Mouse (Mus musculus) gastrocnemius, postnatal 10 days (tissue): ENCODE data around the gene Idi2. TPM values are rescaled to one million over a fixed set of nuclear protein-coding genes. Genes with fewer than 3 reads are reported as not detected.
"Not testable (repeated sequence)": the region's sequence is repeated elsewhere in the genome, so short reads cannot be mapped to it uniquely, and the experiment has no call there.

Source experiments
- DNase-seq: peaks from one replicate; pipeline ENCODE4 v3.0.0; 2021; ENCODE audit warnings: mixed read lengths
- long read RNA-seq, 2 experiments: library from polyadenylated mRNA; stranded (forward); transcript quantifications; one replicate each; pipeline ENCODE4 v2.0.0; 2021
- total RNA-seq, 2 experiments: library from RNA; stranded (reverse); gene quantifications; 2 replicates each; pipeline ENCODE4 v1.2.3; 2021

Gene Idi2
- total RNA-seq = not detected
- long read RNA-seq, experiment 1 = 0 reads
- long read RNA-seq, experiment 2 = 0 reads

DNA sequence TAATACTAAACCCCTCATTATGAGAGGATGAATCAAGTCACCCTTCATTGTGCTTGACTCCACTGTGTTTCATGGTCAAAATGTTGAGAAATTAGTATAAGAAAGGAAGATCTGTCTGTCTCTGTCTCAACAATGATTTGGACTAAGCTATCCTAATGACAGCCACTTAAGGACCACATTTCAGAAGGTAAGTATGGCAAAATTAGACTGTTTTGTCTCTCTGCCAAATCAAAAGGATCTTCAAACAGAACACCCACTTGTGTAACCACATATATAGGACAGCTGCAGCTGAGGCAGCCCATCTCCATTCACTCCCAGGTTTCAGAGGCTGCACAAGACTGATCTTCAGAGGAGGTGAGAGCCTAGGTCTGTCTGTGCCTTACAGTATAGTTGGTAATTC, at the start of gene Idi2:
Gene Idi2, plus strand, starts transcription at position 301 of the 400 bp plus-strand sequence.
- DNase-seq = not testable (repeated sequence)

DNA sequence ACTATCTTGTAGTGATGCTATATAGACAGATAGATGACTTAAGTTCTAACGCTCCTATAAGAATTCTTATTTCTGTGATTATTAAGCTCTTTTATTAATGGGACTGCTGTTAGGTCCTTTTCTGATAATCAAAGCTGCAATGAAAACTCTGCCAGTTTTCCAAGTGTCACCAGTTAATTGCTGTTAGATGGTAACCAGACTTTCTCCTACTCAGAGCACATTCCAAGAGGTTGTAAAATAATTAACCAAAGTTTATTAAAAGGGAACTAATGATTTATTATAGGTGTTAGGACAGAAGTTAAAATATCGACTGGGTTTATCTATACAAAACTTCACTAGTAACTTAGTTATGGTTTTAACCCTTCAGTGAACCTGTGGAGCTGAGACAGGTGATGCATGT, 46.7 kb upstream of the Idi2 start:
- DNase-seq = not testable (repeated sequence)

DNA sequence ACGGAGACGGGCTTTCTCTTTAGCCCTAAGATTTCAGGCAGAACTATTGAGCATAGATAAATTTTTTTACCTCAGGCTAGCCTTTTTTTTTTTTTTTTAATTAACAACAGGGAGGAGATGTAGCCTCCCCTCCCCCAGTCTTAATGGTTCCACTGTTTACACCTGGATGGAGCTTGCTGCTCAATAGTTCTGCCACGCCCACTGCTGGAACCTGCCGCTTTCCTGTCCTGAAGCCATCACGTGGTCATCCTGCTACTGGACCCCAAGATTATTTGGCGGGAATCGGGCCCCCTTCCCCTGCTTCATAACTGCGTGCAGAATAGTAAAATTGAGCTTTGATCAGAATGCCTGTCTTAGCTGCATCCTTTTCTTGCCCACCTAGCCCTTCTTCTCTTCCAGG, 38.8 kb upstream of the Idi2 start:
- DNase-seq = not testable (repeated sequence)

DNA sequence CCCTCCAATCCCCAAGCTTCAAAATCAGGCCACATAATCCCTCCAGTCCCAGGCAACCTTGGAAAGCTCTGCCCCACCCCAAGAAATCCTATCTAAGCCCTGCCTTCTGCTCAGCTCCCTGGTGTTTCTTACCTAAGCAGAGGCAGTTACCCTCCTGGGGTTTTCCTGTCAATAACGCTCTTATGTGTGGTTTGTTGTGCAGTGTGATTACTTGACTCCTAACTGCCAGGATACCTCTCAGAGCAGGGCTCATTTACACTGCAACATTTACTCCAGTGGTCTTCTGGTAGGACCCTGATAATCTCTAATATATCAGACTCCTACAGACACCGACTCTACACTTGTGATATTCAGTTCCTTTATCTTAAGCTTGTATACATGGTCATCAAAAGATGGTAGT, 19.2 kb upstream of the Idi2 start:
- no peak for DNase-seq

DNA sequence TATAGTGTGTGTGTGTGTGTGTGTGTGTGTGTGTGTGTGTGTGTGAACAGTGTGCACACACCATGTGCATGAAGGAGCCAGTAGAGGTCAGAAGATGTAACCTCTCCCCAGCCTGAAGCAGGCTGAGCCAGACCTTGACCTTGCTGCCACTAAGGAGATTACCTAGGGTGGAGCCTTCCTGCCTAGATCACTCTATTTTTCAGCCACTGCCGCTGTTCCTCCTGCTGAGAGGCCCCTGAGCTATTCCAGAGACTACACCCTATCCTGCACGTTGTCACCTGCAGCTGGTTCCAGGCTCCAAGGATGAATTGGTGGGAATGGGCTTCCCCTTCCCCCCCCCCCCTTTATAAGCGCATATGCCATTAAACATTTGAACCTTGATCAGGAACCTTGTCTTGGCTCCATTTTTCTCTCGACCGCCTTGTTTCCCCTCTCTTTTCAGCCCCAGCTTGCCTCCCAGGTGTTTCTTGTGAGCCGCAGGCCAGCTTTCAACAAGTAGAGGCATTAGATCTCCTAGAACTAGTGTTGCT, 15.0 kb upstream of the Idi2 start:
- DNase-seq = not testable (repeated sequence)

DNA sequence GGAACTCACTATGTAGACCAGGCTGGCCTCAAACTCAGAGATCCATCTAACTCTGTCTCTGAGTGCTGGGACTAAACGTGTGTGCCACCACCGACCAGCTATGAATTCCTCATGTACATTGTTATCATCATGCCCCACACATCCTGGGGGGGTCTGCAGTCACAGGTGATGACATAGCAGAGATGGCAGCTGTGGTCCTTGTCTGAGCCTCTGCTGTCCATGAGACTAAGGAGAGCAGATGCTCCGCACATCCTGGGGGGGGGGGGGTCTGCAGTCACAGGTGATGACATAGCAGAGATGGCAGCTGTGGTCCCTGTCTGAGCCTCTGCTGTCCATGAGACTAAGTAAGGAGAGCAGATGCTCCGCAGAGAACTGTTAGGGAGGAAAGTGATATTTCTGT, 11.6 kb upstream of the Idi2 start:
- not testable (repeated sequence) for DNase-seq

DNA sequence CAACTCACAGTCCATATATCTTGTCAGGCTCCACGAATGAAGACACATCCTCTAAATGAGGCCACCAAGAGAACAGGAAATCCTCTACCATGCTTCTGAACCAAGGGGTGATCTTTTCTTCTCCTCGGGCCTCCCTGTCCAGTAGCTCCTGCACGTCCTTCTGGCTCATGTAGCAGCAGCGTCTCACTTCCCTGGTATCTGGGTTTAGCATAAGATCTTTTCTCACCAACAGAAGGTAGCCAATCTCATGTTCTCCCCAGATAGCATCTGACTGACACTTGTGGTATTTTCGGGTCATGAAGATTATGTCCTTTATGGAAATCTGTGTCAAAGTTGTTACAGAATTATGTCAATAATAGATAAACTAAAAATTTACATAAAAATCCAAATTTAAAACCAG, 11.0 kb upstream of the Idi2 start:
- DNase-seq = not testable (repeated sequence)

DNA sequence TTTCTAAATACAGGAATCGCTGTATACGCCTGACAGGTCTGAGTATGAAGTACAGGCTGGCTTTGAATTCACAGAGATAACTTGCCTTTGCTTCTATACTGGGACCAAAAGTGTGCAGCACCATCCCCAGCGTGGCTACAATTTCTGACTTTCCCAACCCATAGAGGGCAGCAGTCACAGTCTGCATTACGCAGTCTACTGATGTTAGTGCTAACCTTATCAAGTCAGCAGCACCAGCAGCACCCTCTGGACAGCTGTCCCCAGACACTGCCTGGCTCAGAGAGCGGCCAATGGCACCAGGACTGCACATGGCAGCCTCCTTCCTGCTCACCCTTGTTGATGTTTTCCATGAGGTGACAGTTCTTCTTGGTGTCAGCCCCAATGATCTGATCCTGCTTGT, 8.8 kb upstream of the Idi2 start:
- not testable (repeated sequence) for DNase-seq

DNA sequence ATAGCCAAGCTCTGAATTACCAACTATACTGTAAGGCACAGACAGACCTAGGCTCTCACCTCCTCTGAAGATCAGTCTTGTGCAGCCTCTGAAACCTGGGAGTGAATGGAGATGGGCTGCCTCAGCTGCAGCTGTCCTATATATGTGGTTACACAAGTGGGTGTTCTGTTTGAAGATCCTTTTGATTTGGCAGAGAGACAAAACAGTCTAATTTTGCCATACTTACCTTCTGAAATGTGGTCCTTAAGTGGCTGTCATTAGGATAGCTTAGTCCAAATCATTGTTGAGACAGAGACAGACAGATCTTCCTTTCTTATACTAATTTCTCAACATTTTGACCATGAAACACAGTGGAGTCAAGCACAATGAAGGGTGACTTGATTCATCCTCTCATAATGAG, 4.5 kb upstream of the Idi2 start, which contains the start of gene Gm9745:
Gene Gm9745, minus strand, starts transcription at position 101 of the 400 bp plus-strand sequence.
- not testable (repeated sequence) for DNase-seq

DNA sequence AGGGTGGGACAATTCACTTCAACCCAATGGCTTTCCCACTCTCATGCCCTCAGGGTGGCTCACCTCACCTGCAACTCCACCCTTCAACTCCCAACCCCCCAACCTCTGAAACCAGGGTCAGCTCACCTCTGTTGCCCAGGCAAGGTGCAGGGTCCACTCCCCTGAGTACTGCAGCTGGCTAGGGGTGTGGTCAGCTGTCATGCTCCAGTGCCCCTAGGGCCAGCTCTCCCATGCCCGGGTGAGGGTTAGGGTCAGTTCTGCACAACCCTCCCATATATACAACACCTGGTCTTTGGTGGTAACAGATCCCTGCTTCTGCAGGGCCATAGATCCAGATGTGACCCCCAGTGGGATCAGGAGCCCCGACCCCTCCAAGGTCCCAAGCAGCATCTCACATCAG, 2.5 kb downstream of the Idi2 start:
- not testable (repeated sequence) for DNase-seq

DNA sequence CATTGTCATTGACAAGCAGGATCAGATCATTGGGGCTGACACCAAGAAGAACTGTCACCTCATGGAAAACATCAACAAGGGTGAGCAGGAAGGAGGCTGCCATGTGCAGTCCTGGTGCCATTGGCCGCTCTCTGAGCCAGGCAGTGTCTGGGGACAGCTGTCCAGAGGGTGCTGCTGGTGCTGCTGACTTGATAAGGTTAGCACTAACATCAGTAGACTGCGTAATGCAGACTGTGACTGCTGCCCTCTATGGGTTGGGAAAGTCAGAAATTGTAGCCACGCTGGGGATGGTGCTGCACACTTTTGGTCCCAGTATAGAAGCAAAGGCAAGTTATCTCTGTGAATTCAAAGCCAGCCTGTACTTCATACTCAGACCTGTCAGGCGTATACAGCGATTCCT, 4.2 kb downstream of the Idi2 start:
- DNase-seq = not testable (repeated sequence)

DNA sequence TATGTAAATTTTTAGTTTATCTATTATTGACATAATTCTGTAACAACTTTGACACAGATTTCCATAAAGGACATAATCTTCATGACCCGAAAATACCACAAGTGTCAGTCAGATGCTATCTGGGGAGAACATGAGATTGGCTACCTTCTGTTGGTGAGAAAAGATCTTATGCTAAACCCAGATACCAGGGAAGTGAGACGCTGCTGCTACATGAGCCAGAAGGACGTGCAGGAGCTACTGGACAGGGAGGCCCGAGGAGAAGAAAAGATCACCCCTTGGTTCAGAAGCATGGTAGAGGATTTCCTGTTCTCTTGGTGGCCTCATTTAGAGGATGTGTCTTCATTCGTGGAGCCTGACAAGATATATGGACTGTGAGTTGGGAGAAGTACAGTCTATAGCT, 6.4 kb downstream of the Idi2 start:
- DNase-seq = not testable (repeated sequence)

DNA sequence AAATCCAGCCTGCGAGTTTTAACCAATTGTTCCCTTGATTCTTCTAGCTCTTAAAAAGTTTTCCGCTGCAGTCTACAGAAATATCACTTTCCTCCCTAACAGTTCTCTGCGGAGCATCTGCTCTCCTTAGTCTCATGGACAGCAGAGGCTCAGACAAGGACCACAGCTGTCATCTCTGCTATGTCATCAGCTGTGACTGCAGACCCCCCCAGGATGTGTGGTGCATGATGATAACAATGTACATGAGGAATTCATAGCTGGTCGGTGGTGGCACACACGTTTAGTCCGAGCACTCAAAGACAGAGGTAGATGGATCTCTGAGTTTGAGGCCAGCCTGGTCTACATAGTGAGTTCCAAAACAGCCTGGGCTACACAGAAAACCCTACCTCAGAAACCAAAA, 6.9 kb downstream of the Idi2 start:
- not testable (repeated sequence) for DNase-seq

DNA sequence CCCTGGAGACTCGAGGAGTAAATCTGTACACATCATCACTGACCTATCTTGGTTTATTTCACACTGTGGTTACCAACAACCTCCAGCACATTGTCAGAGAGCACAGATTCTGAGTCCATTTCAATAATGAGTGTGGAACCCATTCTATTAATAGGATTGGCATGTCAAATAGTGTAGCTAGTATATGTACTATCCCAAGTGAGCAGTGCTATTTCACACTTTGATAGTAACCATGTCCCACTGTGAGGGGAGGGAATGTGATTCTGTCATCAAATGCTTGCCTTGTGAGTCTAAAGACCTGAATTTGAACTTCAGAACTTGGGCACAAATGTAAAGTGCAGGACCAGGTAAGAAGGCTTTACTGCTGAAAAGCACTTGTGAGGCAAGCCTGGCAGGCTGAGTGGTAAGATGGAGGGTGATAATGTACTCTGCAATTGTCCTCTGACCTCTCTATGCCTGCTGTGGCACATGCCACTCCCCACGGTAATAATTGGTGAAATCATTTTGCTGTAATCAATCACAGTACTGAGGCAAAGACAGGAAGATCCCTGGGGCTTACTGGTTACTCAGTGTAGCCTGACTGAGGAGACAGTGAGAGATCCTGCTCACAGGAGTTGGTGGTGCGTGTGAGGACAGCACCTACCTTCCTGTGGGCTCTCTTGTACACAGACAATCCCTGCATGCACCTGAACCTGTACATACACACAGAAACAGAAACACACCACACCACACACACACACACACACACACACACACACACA, 8.6 kb downstream of the Idi2 start:
- DNase-seq = not testable (repeated sequence)

DNA sequence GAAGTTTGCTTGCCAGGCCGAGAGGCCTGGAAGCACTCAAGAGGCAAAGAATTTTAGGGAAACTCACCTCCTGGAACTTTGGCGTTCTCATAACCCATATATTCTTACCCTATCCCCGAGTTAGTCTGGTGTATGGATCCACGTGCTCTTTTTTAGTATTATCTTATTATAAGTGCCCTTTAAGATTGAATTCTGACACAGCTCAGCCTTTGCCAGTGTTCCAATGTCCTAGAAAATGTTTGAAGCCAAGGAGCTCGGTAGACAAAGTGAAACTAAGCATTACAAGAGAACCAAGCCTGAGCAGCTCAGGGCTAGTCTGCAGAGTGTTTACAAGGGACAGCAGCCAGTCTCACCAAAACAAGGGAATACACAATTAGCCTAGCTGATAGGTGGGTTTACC, 9.6 kb downstream of the Idi2 start:
- not testable (repeated sequence) for DNase-seq

DNA sequence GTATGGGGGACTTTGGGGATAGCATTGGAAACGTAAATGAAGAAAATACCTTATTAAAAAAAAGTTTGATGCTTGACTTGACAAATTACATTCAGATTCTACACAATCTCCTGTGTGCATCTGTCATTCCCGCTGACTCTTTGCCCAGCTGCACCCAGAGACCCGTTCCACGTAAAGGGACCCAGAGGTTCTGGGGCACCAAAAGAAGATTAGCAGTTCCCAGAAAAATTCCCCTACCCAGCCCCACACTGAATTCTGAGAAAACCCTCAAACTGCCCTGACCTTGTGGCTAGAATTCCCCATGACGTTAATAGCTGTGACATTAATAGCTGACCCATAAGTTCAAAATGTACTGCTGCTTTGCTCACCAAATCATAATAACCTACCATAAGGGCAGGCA, 12.6 kb downstream of the Idi2 start:
- no peak for DNase-seq

DNA sequence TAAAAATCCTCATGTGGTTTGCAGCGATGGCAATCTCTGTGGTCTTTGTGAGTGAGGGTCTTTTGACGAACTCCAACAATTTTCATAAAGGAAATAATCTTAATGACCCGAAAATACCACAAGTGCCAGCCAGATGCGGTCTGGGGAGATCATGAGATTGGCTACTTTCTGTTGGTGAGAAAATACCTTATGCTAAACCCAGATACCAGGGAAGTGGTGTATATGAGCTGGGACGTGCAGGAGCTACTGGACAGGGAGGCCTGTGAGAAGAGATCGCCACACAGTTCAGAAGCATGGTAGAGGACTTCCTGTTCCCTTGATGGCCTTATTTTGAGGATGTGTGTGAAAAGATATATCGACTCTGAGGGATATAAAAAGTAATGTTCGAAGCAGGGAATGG, 15.1 kb downstream of the Idi2 start:
- no peak for DNase-seq

DNA sequence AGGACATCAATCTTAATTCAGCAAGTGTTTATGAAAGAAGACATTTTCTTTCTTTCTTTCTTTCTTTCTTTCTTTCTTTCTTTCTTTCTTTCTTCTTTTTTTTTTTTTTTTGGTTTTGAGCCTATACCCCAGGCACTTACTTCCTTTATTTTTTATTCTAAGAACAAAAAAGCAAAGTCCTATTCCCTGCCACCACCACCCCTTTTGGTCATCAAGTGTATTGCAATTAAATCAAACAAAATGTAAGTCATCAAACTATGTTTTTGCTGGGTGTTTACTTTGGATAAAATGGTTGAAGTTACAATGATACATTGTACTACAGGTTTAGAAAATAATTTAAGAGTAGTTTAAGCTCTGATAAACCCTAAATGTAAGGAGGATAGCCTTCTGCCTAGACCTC, 19.7 kb downstream of the Idi2 start:
- DNase-seq = no peak

DNA sequence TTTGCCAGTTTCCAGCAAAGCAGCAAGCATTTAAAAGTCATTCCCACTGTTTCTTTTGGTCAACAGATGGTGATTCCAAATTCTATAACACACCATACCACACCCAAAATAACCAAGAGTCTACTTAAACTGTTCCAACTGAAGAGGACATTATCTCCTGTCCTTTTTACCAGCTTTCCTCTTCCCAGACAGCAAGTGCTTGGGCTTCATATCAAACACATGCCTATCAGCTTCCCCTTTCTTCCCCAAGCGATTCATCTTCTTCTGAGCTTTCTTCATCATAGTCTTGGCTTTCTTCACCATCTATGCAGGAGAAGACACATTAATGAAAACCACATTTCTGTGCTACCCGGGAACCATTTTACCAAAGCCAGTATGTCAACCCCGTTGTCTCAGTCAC, 20.3 kb downstream of the Idi2 start:
- DNase-seq = no peak

DNA sequence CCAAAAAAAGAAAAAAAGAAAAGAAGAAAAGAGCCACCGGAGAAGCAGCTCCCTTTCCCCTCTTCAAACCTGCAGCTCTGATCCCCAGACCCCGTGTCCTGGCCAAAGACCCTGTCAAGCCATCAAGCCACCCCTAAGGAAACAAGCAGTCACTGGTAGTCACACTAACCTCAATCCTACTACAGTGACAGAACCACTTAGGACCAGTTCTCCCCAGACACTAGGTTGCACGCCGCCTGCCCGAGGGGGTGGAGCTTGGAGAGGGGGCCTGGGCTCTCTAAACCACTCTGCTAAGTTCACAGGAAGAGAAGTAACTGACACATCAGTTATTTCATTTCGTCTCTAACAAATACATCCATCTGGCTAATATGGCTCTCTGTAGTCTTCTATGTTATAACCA, 39.6 kb downstream of the Idi2 start:
- DNase-seq = no peak

DNA sequence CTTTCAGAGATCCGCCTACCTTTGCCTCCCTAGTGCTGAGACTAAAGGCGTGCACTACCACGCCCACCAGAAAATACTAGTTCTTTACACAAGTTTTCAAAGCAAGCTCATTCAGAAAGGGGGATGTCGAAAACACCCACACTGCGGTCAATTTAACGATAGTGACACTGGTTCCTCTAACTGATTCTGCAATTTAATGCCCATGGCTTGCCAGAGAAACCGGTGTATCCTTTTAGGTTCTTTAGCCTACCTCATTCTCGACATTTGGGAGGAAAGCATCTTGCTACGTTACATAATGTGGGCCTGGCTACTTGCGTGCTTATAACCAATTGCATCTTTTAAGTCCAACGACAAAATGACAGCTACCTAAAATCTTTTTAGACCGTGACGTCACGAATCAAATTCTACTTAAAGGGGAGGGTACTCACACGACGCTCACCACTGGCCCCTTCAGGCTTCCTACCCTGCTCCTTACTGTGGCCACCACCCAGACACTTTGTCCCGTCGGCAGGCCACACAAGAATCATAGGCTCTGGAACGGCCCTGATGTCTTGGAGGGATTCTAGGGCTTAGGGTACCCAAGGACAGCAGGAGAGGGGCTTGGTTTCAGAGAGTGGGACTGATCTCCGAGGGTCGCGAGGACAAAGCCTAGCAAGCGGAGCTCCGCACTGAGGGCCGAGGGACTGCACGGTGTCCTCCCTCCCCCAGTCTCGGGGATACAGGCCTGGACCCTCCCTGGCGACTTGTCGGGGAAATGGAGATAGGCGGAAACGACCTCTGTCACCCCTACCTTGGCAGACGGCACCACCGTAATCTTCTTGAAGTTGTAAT, 42.7 kb downstream of the Idi2 start:
- no peak for DNase-seq

DNA sequence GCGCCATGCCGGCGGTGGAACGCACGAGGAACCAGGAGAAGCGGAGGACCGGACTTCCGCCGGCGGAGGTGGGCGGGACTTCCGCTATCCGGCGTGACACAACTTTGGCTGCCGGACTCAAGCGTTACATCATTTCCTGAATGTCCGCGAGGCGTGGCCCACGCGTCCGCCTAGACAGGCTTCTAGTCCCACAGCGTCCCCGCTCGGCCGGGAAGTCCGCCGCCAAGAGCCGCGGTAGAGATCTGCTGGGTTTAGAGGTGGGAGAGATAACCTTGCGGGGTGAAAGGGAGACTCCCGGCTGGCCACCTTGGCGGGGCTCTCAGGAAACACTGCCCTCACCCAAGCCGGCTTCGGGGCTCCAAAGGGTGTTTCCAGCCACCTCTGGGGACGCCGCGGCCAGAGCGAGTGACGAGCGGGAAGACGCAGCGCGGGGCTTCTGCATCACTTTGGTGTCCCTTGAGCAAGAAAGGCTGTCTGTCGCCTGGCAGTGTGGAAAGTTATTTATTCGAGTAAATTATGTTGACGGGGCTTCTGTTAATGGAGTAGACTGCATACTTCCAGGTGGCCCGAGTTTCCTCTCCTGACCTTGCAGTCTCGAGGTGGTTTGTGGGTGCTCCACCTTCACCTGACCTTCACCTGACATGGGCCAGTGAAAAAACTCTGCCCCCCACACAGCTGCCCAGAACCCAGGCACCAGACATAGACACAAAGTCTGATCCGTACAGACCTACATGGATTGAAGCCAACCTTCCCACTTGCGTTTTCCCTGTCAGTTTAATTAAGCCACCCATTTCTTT, 43.5 kb downstream of the Idi2 start, which contains the start of gene Gtpbp4:
Gene Gtpbp4, minus strand, starts transcription at position 94 of the 797 bp plus-strand sequence.
- peak; percentile 95 for DNase-seq
